Mouse (Mus musculus): Measurements from ENCODE around the gene Olfr869. TPM values are rescaled to one million over a fixed set of nuclear protein-coding genes. Genes with fewer than 3 reads are reported as not detected.

Olfr869 gene
- polyA plus RNA-seq (2015; fragmentation: Nextera tagmentation; extraction: Ambion mirVana): not detected in 2 replicates

DNA sequence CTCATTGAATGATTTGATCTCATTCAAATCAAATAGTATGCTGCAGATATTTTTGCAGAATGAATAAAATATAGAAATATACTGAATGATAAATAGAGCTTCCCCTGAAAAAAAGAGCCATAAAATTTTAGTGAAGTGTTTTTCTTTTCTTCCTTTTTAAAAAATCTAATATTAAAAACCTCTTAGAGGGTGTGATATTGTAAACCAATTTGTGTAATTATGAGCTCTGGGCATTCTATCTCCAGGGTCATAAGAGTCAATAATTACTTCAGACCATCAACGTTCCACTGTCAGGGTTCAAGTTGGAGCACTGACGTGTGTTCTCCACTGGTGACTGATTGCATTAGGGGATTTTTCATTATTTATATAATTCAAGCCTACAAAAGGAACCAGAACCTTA is at the start of gene Olfr869:
TSS of gene Olfr869 (plus strand) at position 301 of the 400 bp plus-strand sequence.
- no peak within 1 kb of the TSS for H3K4me2 ChIP-seq (ENCODE audit: low read depth, low read length)
- no peak within 1 kb of the TSS for H3K4me3 ChIP-seq (ENCODE audit: low read length)
- no peaks in the 10 kb centered on the region for H3K36me3 ChIP-seq (ENCODE audit: control insufficient read depth, insufficient read depth, low read length)
- H3K9me3 ChIP-seq (ENCODE audit: control insufficient read depth, low read length): no peaks in the 10 kb centered on the region
- WGBS: 75% methylated on average over 2 of the region's 2 CpGs
- no peak within 1 kb of the TSS for H3K27ac ChIP-seq (ENCODE audit: low read length)
- no peaks in the 10 kb centered on the region for H3K27me3 ChIP-seq (ENCODE audit: control insufficient read depth, insufficient read depth, low read depth, low read length)
- no peaks in the 10 kb centered on the region for H3K4me1 ChIP-seq (replicated peaks; ENCODE audit: control insufficient read depth, insufficient read depth, low read length)
- no peak for ATAC-seq (ENCODE audit: low read depth)
- H3K9ac ChIP-seq (ENCODE audit: low read length): no peak within 1 kb of the TSS

DNA sequence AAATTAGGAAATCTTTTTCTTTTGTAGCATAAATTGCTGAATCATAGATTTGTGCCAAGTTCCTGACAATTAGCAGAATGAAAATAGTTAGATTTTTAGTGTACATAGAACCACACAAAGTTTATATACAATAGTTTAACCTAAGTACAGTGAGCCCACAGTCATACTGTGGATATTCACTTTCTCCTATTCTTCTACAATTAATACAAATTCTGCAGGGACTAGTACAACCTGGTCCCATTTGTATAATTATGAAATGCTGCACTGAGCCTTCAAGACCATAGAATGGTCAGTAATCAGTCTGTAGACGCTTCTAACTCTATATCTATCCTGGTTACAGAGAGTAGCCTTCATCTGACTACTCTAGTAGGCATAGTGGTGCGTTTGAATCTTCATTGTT is 30.5 kb upstream of the Olfr869 start, which contains the start of gene Olfr868:
TSS of gene Olfr868 (plus strand) at position 301 of the 400 bp plus-strand sequence.
- Histone ChIP-seq H3K36me3 (ENCODE audit: control insufficient read depth, insufficient read depth, low read length) (no peaks in the 10 kb centered on the region), H3K9me3 (ENCODE audit: control insufficient read depth, low read length) (no peaks in the 10 kb centered on the region), H3K27ac (ENCODE audit: low read length) (no peak within 1 kb of the TSS), H3K4me1 (replicated peaks; ENCODE audit: control insufficient read depth, insufficient read depth, low read length) (no peaks in the 10 kb centered on the region), H3K4me3 (ENCODE audit: low read length) (no peak within 1 kb of the TSS), H3K27me3 (ENCODE audit: control insufficient read depth, insufficient read depth, low read depth, low read length) (no peaks in the 10 kb centered on the region), H3K4me2 (ENCODE audit: low read depth, low read length) (no peak within 1 kb of the TSS), H3K9ac (ENCODE audit: low read length) (no peak within 1 kb of the TSS)
- no peak for ATAC-seq (ENCODE audit: low read depth)
- WGBS: 34% methylated on average over 2 of the region's 2 CpGs

DNA sequence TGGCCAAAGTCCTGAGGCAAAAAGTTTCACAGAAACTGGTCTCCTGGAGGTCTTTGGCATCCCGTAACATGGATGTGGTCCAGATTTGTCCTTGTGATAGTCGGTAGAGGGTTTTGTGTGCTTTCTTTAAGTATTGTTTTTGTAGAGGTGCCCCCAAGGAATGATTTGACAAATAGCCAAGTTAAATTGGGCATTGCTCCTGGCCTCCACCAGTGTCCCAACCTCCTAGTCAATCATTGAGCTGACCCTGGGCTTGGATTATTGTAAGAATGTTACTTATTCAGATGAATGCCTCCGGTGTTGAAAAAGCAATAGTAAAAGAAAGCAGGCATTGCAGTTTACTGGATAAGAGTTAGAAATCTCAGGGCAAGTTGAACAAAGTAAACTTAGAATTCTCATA is 20.9 kb downstream of the Olfr869 start:
- 87% methylated on average over 3 of the region's 3 CpGs for WGBS
- Histone ChIP-seq H3K4me1 (replicated peaks; ENCODE audit: control insufficient read depth, insufficient read depth, low read length) (no peaks in the 10 kb centered on the region), H3K27ac (ENCODE audit: low read length) (no peak overlapping the region), H3K9me3 (ENCODE audit: control insufficient read depth, low read length) (no peaks in the 10 kb centered on the region), H3K36me3 (ENCODE audit: control insufficient read depth, insufficient read depth, low read length) (no peaks in the 10 kb centered on the region), H3K4me3 (ENCODE audit: low read length) (no peak overlapping the region), H3K4me2 (ENCODE audit: low read depth, low read length) (no peak overlapping the region), H3K9ac (ENCODE audit: low read length) (no peak overlapping the region), H3K27me3 (ENCODE audit: control insufficient read depth, insufficient read depth, low read depth, low read length) (no peaks in the 10 kb centered on the region)
- no peak for ATAC-seq (ENCODE audit: low read depth)

DNA sequence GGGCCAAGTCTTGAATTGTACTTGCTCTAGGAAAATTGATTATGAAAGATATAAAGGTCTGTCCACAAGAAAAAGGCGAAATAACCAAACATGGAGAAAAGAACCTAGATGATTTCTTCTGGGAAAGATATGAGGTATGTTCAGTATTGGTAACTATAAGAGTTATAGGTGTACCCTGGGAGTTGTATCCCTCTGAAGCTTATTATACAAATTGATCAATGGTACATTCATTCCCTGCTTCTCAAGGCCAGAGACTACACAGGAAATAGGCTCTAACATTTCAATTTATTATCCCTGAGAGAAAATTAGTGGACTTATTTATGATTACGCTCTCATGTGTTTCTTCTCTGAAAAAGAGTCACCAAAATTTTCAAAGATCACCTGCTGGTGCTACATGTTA is 45.1 kb downstream of the Olfr869 start, which contains the start of gene Olfr870:
TSS of gene Olfr870 (minus strand) at position 101 of the 400 bp plus-strand sequence.
- no peak for ATAC-seq (ENCODE audit: low read depth)
- H3K4me1 ChIP-seq (replicated peaks; ENCODE audit: control insufficient read depth, insufficient read depth, low read length): no peaks in the 10 kb centered on the region
- no peak within 1 kb of the TSS for H3K4me2 ChIP-seq (ENCODE audit: low read depth, low read length)
- H3K36me3 ChIP-seq (ENCODE audit: control insufficient read depth, insufficient read depth, low read length): no peaks in the 10 kb centered on the region
- no peaks in the 10 kb centered on the region for H3K9me3 ChIP-seq (ENCODE audit: control insufficient read depth, low read length)
- H3K9ac ChIP-seq (ENCODE audit: low read length): no peak within 1 kb of the TSS
- no peak within 1 kb of the TSS for H3K4me3 ChIP-seq (ENCODE audit: low read length)
- WGBS: 74% methylated on average over 2 of the region's 2 CpGs
- H3K27ac ChIP-seq (ENCODE audit: low read length): no peak within 1 kb of the TSS
- no peaks in the 10 kb centered on the region for H3K27me3 ChIP-seq (ENCODE audit: control insufficient read depth, insufficient read depth, low read depth, low read length)

GRCm38 (mm10) chr9:20179463-20179862 is 50.7 kb downstream of the Olfr869 start:
- Histone ChIP-seq H3K4me2 (ENCODE audit: low read depth, low read length) (no peak overlapping the region), H3K27me3 (ENCODE audit: control insufficient read depth, insufficient read depth, low read depth, low read length) (no peaks in the 10 kb centered on the region), H3K9ac (ENCODE audit: low read length) (no peak overlapping the region), H3K36me3 (ENCODE audit: control insufficient read depth, insufficient read depth, low read length) (no peaks in the 10 kb centered on the region), H3K4me1 (replicated peaks; ENCODE audit: control insufficient read depth, insufficient read depth, low read length) (no peaks in the 10 kb centered on the region), H3K9me3 (ENCODE audit: control insufficient read depth, low read length) (no peaks in the 10 kb centered on the region), H3K27ac (ENCODE audit: low read length) (no peak overlapping the region), H3K4me3 (ENCODE audit: low read length) (no peak overlapping the region)
- ATAC-seq (ENCODE audit: low read depth): no peak
- WGBS: 53% methylated on average over 5 of the region's 5 CpGs

Other genes starting within 250 kb of the Olfr869 start
- not detected in 2 replicates for gene Olfr862, start 241.0 kb upstream of the Olfr869 start, polyA plus RNA-seq (2015; fragmentation: Nextera tagmentation; extraction: Ambion mirVana)
- 0.21 and 0.24 TPM in 2 replicates for gene Olfr77, start 212.1 kb upstream of the Olfr869 start, polyA plus RNA-seq (2015; fragmentation: Nextera tagmentation; extraction: Ambion mirVana)
- not detected in 2 replicates for gene Olfr866, start 101.0 kb upstream of the Olfr869 start, polyA plus RNA-seq (2015; fragmentation: Nextera tagmentation; extraction: Ambion mirVana)
- gene Olfr867, start 71.4 kb upstream of the Olfr869 start, polyA plus RNA-seq (2015; fragmentation: Nextera tagmentation; extraction: Ambion mirVana): not detected in 2 replicates
- not detected in 2 replicates for gene Olfr868, start 30.4 kb upstream of the Olfr869 start, polyA plus RNA-seq (2015; fragmentation: Nextera tagmentation; extraction: Ambion mirVana)
- gene Olfr870, start 45.0 kb downstream of the Olfr869 start, polyA plus RNA-seq (2015; fragmentation: Nextera tagmentation; extraction: Ambion mirVana): not detected in 2 replicates
- gene Olfr871, start 83.2 kb downstream of the Olfr869 start, polyA plus RNA-seq (2015; fragmentation: Nextera tagmentation; extraction: Ambion mirVana): not detected in 2 replicates
- gene Olfr872, start 108.1 kb downstream of the Olfr869 start, polyA plus RNA-seq (2015; fragmentation: Nextera tagmentation; extraction: Ambion mirVana): not detected in 2 replicates
- not detected in 2 replicates for gene Olfr39, start 153.3 kb downstream of the Olfr869 start, polyA plus RNA-seq (2015; fragmentation: Nextera tagmentation; extraction: Ambion mirVana)
- not detected in 2 replicates for gene Olfr873, start 169.5 kb downstream of the Olfr869 start, polyA plus RNA-seq (2015; fragmentation: Nextera tagmentation; extraction: Ambion mirVana)
- gene Olfr18, start 207.1 kb downstream of the Olfr869 start, polyA plus RNA-seq (2015; fragmentation: Nextera tagmentation; extraction: Ambion mirVana): not detected in 2 replicates